Mouse (Mus musculus): ENCODE results near the gene Rp9.

DNA sequence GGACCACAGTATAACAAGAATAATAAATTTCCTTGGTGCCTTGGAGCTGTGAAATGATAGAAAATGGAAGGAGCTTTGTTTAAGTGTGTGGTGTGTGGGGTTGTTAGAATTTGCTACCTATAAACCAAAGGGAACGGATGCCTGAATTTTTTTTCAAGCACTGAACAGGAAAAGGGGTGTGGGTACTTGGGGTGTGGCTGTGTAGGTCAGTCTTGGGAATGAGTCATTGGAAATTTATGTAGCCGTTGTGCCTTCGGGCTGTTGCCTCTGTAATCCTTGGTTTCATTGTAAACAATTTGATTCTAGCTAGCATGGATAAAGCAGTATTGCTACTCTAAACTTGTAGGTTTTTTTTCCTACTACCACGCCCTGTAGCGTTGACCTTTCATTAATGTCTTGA is 79.2 kb downstream of the Rp9 start:
- TF ChIP-seq POLR2A (IDR thresholded peaks at IDR 0.05; ENCODE audit: borderline replicate concordance, low read depth, low read length) (no peak), CTCF (IDR thresholded peaks at IDR 0.05; ENCODE audit: low read depth, low read length) (no peak)
